Mouse (Mus musculus): ENCODE data around the gene Cd3e.

GRCm38 (mm10) chr9:45055082-45055713, 45.8 kb upstream of the Cd3e start, which contains the start of gene Mpzl3:
- TF ChIP-seq MYOG (IDR thresholded peaks at IDR 0.05; ENCODE audit: control insufficient read depth in 1 of 3, insufficient read depth in 1 of 3, insufficient read length in 2 of 3, low read depth in 2 of 3) (no peak), POLR2A (IDR thresholded peaks at IDR 0.05; ENCODE audit: insufficient read length, low read depth) (no peak), TCF12 (IDR thresholded peaks at IDR 0.05; ENCODE audit: insufficient read depth, poor library complexity, severe bottlenecking) (no peak), TCF3 (IDR thresholded peaks at IDR 0.05; ENCODE audit: insufficient read length, low read depth) (no peak), E2F4 (IDR thresholded peaks at IDR 0.05; ENCODE audit: insufficient read depth) (no peak)

All from myocyte (in vitro differentiated cells).